Mouse (Mus musculus): ENCODE data around the gene St6gal1.

St6gal1 gene

GRCm38 (mm10) chr16:23274005-23274404, 49.5 kb downstream of the St6gal1 start:
- DNase-seq (ENCODE audit: low spot score in 2 of 2): no peak

- no peak for DNase-seq (ENCODE audit: low spot score in 2 of 2)
Measured at GRCm38 (mm10) chr16:23274606-23275310, 50.2 kb downstream of the St6gal1 start.

- DNase-seq (ENCODE audit: low spot score in 2 of 2): no peak
Measured at GRCm38 (mm10) chr16:23275661-23276060, 51.1 kb downstream of the St6gal1 start.

GRCm38 (mm10) chr16:23279879-23280741, 55.6 kb downstream of the St6gal1 start:
- DNase-seq (ENCODE audit: low spot score in 2 of 2): no peak

GRCm38 (mm10) chr16:23280742-23281090, 56.2 kb downstream of the St6gal1 start:
- no peak for DNase-seq (ENCODE audit: low spot score in 2 of 2)

- no peak for DNase-seq (ENCODE audit: low spot score in 2 of 2)
Measured at GRCm38 (mm10) chr16:23282241-23282640, 57.7 kb downstream of the St6gal1 start.

- no peak for DNase-seq (ENCODE audit: low spot score in 2 of 2)
Measured at GRCm38 (mm10) chr16:23282941-23283340, 58.4 kb downstream of the St6gal1 start.

GRCm38 (mm10) chr16:23283677-23284076, 59.1 kb downstream of the St6gal1 start:
- DNase-seq (ENCODE audit: low spot score in 2 of 2): no peak

GRCm38 (mm10) chr16:23284470-23285394, 60.2 kb downstream of the St6gal1 start:
- DNase-seq (ENCODE audit: low spot score in 2 of 2): no peak

- no peak for DNase-seq (ENCODE audit: low spot score in 2 of 2)
Measured at GRCm38 (mm10) chr16:23286380-23287097, 62.0 kb downstream of the St6gal1 start.

GRCm38 (mm10) chr16:23287312-23288040, 62.9 kb downstream of the St6gal1 start:
- DNase-seq (ENCODE audit: low spot score in 2 of 2): no peak

GRCm38 (mm10) chr16:23288103-23288502, 63.6 kb downstream of the St6gal1 start:
- DNase-seq (ENCODE audit: low spot score in 2 of 2): no peak

- DNase-seq (ENCODE audit: low spot score in 2 of 2): no peak
Measured at GRCm38 (mm10) chr16:23289424-23289823, 64.9 kb downstream of the St6gal1 start.

GRCm38 (mm10) chr16:23290171-23290570, 65.6 kb downstream of the St6gal1 start:
- no peak for DNase-seq (ENCODE audit: low spot score in 2 of 2)

GRCm38 (mm10) chr16:23291521-23291920, 67.0 kb downstream of the St6gal1 start:
- no peak for DNase-seq (ENCODE audit: low spot score in 2 of 2)

GRCm38 (mm10) chr16:23294236-23294635, 69.7 kb downstream of the St6gal1 start:
- no peak for DNase-seq (ENCODE audit: low spot score in 2 of 2)

- no peak for DNase-seq (ENCODE audit: low spot score in 2 of 2)
Measured at GRCm38 (mm10) chr16:23294747-23295146, 70.2 kb downstream of the St6gal1 start.

- no peak for DNase-seq (ENCODE audit: low spot score in 2 of 2)
Measured at GRCm38 (mm10) chr16:23295720-23296119, 71.2 kb downstream of the St6gal1 start.

- no peak for DNase-seq (ENCODE audit: low spot score in 2 of 2)
Measured at GRCm38 (mm10) chr16:23296721-23297120, 72.2 kb downstream of the St6gal1 start.

GRCm38 (mm10) chr16:23298441-23298840, 73.9 kb downstream of the St6gal1 start:
- DNase-seq (ENCODE audit: low spot score in 2 of 2): no peak

GRCm38 (mm10) chr16:23298911-23299310, 74.4 kb downstream of the St6gal1 start:
- no peak for DNase-seq (ENCODE audit: low spot score in 2 of 2)

All from frontal cortex, postnatal 36 days (tissue).